Mouse (Mus musculus) limb, embryonic 14.5 days (tissue): ENCODE results near the gene Cfap69. TPM values are rescaled to one million over a fixed set of nuclear protein-coding genes. Genes with fewer than 3 reads are reported as not detected.
A peak's percentile ranks its signal among the peaks of the same experiment; 100 is the strongest.

Experiments
- ATAC-seq: fragments of 200-750 bp; cut with Nextera tagmentation; 2 replicates; pipeline ENCODE4 v1.8.0; 2017; ENCODE audit warnings: low read depth, moderate number of reproducible peaks, moderate TSS enrichment; ENCODE audit not compliant: low FRiP score
- DNase-seq: peaks from one replicate; pipeline ENCODE4 v3.0.0-alpha.2; 2015; ENCODE audit warnings: low spot score
- H3K27ac ChIP-seq: fragments of 300-500 bp; sonication (generic); replicated peaks from 2 replicates; pipeline ENCODE4 v1.5.1; 2014; ENCODE audit warnings: low read depth, mild to moderate bottlenecking, low read length, moderate library complexity, mixed read lengths
- H3K27me3 ChIP-seq: fragments of 300-500 bp; sonication (generic); 2 replicates; pipeline ENCODE4 v1.6.1; 2014; ENCODE audit warnings: low read length, mixed read lengths; ENCODE audit not compliant: control insufficient read depth, insufficient read depth
- H3K36me3 ChIP-seq: fragments of 300-500 bp; sonication (generic); 2 replicates; pipeline ENCODE4 v1.6.1; 2014; ENCODE audit warnings: mild to moderate bottlenecking, low read length, moderate library complexity, mixed read lengths; ENCODE audit not compliant: control insufficient read depth, insufficient read depth
- H3K4me1 ChIP-seq: fragments of 300-500 bp; sonication (generic); 2 replicates; pipeline ENCODE4 v1.6.1; 2014; ENCODE audit warnings: antibody characterized with exemption, low read length, mixed read lengths; ENCODE audit not compliant: control insufficient read depth, insufficient read depth
- H3K4me2 ChIP-seq: fragments of 300-500 bp; sonication (generic); replicated peaks from 2 replicates; pipeline ENCODE4 v1.6.1; 2014; ENCODE audit warnings: low read depth, mild to moderate bottlenecking, low read length, moderate library complexity; ENCODE audit not compliant: severe bottlenecking
- H3K4me3 ChIP-seq: fragments of 300-500 bp; sonication (generic); replicated peaks from 2 replicates; pipeline ENCODE4 v1.5.1; 2014; ENCODE audit warnings: low read length
- H3K9ac ChIP-seq: fragments of 300-500 bp; sonication (generic); 2 replicates; pipeline ENCODE4 v1.6.1; 2014; ENCODE audit warnings: mild to moderate bottlenecking, low read depth, low read length, moderate library complexity; ENCODE audit not compliant: severe bottlenecking
- H3K9me3 ChIP-seq: fragments of 300-500 bp; sonication (generic); 2 replicates; pipeline ENCODE4 v1.6.1; 2016; ENCODE audit warnings: low read length; ENCODE audit not compliant: control insufficient read depth
- POLR2A ChIP-seq: fragments of 200-500 bp; IDR thresholded peaks from 2 replicates; pipeline ENCODE4 v1.8.0; 2012; ENCODE audit warnings: inconsistent platforms, mild to moderate bottlenecking, moderate library complexity, borderline replicate concordance; ENCODE audit not compliant: insufficient read depth, insufficient read length; ENCODE audit errors: extremely low read depth
- WGBS: fragments of 180-500 bp; shearing (Covaris S2); extraction: QIAGEN DNeasy Blood & Tissue Kit; methylation state at CpG from one replicate; pipeline ENCODE4 v1.1.7; 2014; 5-methylcytosine and 5-hydroxymethylcytosine counted together
- polyA plus RNA-seq, 2 experiments: library from polyadenylated mRNA; depleted of rRNA in 1 of 2; stranded (reverse) in 1 of 2; unstranded in 1 of 2; fragments of >200 nt; fragmentation: Nextera tagmentation in 1 of 2; extraction: Ambion mirVana in 1 of 2; gene quantifications; 2 replicates each; pipeline versions ENCODE4 v1.2.1 to v1.2.3; 2012 to 2014

The Cfap69 gene
- polyA plus RNA-seq, 2 experiments, result 2.6 to 3.8 TPM

GRCm38 (mm10) chr5:5618329-5618728, 45.7 kb downstream of the Cfap69 start:
- TF ChIP-seq POLR2A, result no peak
- Histone ChIP-seq H3K9me3 (no peaks in the 10 kb centered on the region), H3K27ac (no peak overlapping the region), H3K27me3 (no peaks in the 10 kb centered on the region), H3K9ac (no peak overlapping the region), H3K4me2 (no peak overlapping the region), H3K4me1 (no peaks in the 10 kb centered on the region), H3K4me3 (no peak overlapping the region), H3K36me3 (no peaks in the 10 kb centered on the region)
- ATAC-seq, result peak; percentile 26; the same call in 1 of the 2 replicates
- WGBS, result 68% methylated on average over 4 of the region's 4 CpGs
- no peak for DNase-seq

DNA sequence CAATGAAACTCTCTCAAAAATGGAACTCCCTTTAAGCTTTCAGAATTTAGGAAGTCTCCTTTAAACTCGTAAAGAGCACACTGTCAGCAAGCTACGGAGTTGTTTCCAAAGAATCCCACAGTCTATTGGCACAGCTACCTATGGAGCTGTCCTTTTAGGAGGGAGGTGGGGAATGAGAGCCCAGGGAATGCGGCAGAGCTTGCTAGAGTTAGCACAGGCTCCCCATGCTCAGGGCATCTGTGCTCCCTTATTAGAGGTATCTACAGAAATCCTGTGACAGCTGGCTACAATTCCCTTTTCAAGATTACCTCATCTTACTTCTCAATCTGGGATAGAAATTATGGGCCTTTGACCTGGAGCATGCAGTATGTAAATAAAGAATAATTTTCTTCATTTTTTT, 53.5 kb downstream of the Cfap69 start:
- Histone ChIP-seq H3K27me3 (no peaks in the 10 kb centered on the region), H3K27ac (no peak overlapping the region), H3K9me3 (no peaks in the 10 kb centered on the region), H3K4me2 (no peak overlapping the region), H3K9ac (no peak overlapping the region), H3K4me3 (no peak overlapping the region), H3K4me1 (no peaks in the 10 kb centered on the region), H3K36me3 (no peaks in the 10 kb centered on the region)
- ATAC-seq (no peak), DNase-seq (no peak)
- 50% methylated on average over 3 of the region's 3 CpGs for WGBS
- no peak for TF ChIP-seq POLR2A

DNA sequence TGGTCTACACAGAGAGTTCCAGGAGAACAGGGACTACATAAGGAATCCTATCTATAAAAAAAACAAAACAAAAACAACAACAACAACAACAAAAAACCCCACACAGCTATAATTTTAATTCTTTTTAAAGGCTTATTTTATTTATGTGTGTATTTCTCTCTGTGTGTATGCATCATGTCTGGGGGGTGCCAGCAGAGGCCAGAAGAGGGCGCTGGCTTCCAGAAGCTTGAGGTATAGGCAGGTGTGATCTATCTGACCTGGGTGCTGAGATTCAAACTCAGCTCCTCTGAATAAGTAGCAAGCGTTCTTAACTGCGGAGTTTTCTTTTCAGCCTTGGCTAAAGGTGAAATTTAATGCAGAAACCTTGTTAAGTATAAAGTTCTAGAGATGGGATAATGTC, 76.4 kb downstream of the Cfap69 start:
- H3K9me3 ChIP-seq, result no peaks in the 10 kb centered on the region
- no peak overlapping the region for H3K4me2 ChIP-seq
- no peak overlapping the region for H3K4me3 ChIP-seq
- no peak overlapping the region for H3K27ac ChIP-seq
- H3K36me3 ChIP-seq, result no peaks in the 10 kb centered on the region
- ATAC-seq (no peak), DNase-seq (no peak)
- no peak for TF ChIP-seq POLR2A
- 83% methylated on average over 3 of the region's 3 CpGs for WGBS
- no peaks in the 10 kb centered on the region for H3K27me3 ChIP-seq
- H3K4me1 ChIP-seq, result no peaks in the 10 kb centered on the region
- H3K9ac ChIP-seq, result no peak overlapping the region

- Histone ChIP-seq H3K27ac (no peak within 1 kb of the TSS), H3K27me3 (no peaks in the 10 kb centered on the region; the same call in 1 of the 2 replicates), H3K4me3 (peak within 1 kb of the TSS; percentile 44), H3K36me3 (no peaks in the 10 kb centered on the region), H3K4me2 (peak within 1 kb of the TSS; percentile 69), H3K9me3 (no peaks in the 10 kb centered on the region), H3K9ac (peak within 1 kb of the TSS; percentile 47), H3K4me1 (no peaks in the 10 kb centered on the region)
- 2% methylated on average over 22 of the region's 24 CpGs for WGBS
- TF ChIP-seq POLR2A, result no peak
- DNase-seq, result no peak
- ATAC-seq, result no peak
Observed at GRCm38 (mm10) chr5:5573749-5574317, 90.2 kb downstream of the Cfap69 start, which contains the start of gene Gm8773. TSS of gene Gm8773 (plus strand) at chr5:5573799.

DNA sequence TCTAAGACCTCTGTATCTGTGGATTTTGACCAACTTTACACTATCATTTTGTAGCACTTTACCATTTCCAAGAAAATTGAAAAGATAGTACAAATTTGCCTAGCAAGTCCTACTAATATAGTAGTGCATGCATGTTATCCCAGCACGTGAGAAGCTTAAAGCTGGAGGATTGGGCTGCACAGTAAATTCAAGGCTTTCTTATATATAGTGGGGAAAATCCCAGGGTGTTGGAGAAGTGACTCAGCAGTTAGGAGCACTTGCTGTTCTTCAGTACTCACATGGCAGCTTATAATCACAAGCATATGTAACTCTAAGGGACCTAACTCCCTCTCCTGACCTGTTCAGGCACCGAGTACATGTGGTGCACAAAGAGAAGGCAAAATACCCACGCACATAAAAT, 101.6 kb downstream of the Cfap69 start:
- H3K36me3 ChIP-seq, result no peaks in the 10 kb centered on the region
- WGBS, result 58% methylated on average over 3 of the region's 3 CpGs
- no peak overlapping the region for H3K9ac ChIP-seq
- ATAC-seq (no peak), DNase-seq (no peak)
- H3K4me2 ChIP-seq, result no peak overlapping the region
- no peak overlapping the region for H3K27ac ChIP-seq
- no peaks in the 10 kb centered on the region for H3K27me3 ChIP-seq
- H3K4me3 ChIP-seq, result no peak overlapping the region
- no peak for TF ChIP-seq POLR2A
- peaks cover 9% of the 10 kb centered on the region for H3K4me1 ChIP-seq
- H3K9me3 ChIP-seq, result no peaks in the 10 kb centered on the region
